Mouse (Mus musculus) brain, embryonic 14.5 days (tissue): ENCODE results near the gene Elmod3.

Experiments
- CTCF ChIP-seq: fragments of 200-500 bp; IDR thresholded peaks from 2 replicates; pipeline ENCODE4 v1.5.1; 2012; ENCODE audit warnings: inconsistent platforms, mild to moderate bottlenecking, moderate library complexity, borderline replicate concordance; ENCODE audit not compliant: insufficient read depth, insufficient read length; ENCODE audit errors: extremely low read depth
- POLR2A ChIP-seq: fragments of 200-500 bp; IDR thresholded peaks from 2 replicates; pipeline ENCODE4 v1.6.1; 2012; ENCODE audit warnings: mild to moderate bottlenecking, inconsistent platforms, borderline replicate concordance; ENCODE audit not compliant: poor library complexity, insufficient read depth, insufficient read length, severe bottlenecking; ENCODE audit errors: extremely low read depth

- TF ChIP-seq CTCF = no peak
- no peak for TF ChIP-seq POLR2A
These were observed 48.2 kb downstream of the Elmod3 start for GRCm38 (mm10) chr6:72550025-72550424.
